Mouse (Mus musculus): ENCODE results near the gene Cbx2. TPM values are rescaled to one million over a fixed set of nuclear protein-coding genes. Genes with fewer than 3 reads are reported as not detected.
A peak's percentile ranks its signal among the peaks of the same experiment; 100 is the strongest.

Gene Cbx2
- polyA plus RNA-seq, 1 experiment, result 0.46 TPM

DNA sequence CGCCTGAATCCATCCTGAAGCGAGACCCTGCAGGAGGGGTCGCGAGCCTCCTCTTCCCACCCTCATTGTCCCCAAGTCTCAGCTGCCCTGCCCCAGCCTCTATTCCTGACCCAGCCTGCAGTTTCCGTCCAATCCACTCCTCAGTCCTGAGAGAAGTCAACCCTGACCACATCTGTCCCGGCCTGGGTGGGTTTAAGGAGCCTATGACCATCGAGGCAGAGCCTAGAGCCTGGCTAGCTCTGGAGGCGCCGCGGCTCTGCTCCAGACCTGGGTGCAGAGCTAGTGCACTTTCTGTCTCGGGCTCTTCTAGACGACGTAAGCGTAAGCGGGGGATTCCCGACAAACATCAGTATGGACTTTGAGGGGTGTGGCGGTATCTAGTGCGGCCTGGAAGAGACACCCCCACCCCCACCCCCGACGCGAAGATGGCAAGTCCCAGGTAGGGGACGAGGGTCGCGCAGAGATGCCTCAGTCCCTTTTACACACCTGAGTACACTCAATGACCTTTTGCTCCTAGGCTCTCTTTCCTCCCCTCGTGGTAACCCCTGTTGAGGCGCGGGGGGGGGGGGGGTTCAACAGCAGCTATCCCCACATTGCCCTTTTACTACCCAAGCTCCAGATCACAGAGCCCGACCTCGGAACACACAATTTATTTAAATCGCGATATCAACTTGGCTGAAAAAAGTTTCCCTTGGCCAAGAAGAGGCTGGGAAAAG lies 19.1 kb downstream of the Cbx2 start:
- TF ChIP-seq GATA1 (IDR thresholded peaks at IDR 0.05; ENCODE audit: borderline replicate concordance, low read length), result no peak
- Histone ChIP-seq H3K4me1 (peaks cover 67% of the 10 kb centered on the region), H3K4me3 (replicated peaks) (peak overlapping the region; percentile 97), H3K9me3 (0 out of 2 replicates have a peak, but pooled peaks cover 3% of the 10 kb centered on the region), H3K36me3 (replicated peaks; ENCODE audit: low read length) (peaks cover 10% of the 10 kb centered on the region), H3K27me3 (replicated peaks) (peaks cover 85% of the 10 kb centered on the region)

DNA sequence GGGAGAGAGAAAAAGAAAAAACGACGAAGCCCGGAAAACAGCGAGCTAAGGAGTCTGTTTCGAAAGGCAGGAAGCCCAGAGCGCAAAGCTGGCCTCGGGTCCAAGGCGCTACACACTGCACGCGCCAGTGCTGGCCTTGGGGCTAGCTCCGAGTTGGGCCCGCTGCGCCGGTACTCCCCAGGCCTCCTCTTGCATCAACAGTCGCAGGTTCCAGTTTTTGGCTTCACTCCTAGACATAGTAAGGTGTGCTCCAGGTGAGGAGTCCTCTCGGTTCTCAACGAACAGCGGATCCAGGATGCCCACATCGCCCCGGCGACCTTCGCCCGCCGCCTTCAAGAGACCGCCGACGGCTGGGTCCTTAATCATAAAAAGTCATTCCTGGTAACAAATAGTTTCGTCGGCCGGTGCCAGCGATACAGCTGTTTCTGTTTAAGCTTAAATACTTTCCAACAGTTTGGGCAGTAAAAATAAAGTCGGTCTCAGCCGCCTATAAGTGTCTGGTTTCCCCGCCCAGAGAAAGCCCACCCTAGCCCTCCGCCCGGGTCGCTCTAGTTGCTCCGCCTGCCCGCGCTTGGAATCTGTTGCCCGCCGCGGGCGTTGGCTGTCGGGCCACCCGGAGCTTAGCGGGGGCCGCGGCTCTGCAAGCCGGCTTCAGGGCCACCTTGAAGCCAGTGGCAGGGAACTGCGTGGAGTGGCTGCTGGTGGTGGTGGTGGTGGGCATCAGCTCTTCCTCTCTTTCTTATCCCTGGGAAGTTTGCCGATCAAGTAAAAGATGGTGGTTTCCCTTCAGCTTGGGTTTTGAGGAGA lies 19.9 kb downstream of the Cbx2 start:
- Histone ChIP-seq H3K4me1 (peaks cover 68% of the 10 kb centered on the region), H3K9me3 (0 out of 2 replicates have a peak, but pooled peaks cover 3% of the 10 kb centered on the region), H3K36me3 (replicated peaks; ENCODE audit: low read length) (peaks cover 10% of the 10 kb centered on the region), H3K4me3 (replicated peaks) (peak overlapping the region; percentile 82), H3K27me3 (replicated peaks) (peaks cover 85% of the 10 kb centered on the region)
- no peak for TF ChIP-seq GATA1 (IDR thresholded peaks at IDR 0.05; ENCODE audit: borderline replicate concordance, low read length)
- no peak for TF ChIP-seq FLI1 (IDR thresholded peaks at IDR 0.05; ENCODE audit: low read length)

DNA sequence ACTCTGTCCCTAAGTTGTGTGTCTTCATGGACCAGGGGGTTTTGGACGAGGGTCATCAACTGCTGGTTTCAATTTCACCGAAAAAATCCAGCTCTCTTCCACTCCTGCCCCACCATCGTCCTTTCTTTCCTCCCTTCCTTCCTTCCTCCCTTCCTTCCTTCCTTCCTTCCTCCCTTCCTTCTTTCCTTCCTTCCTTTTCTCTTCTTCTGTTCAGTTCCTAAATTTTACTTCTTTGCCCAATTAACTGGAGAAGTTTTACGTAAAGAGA lies 20.4 kb downstream of the Cbx2 start:
- Histone ChIP-seq H3K36me3 (replicated peaks; ENCODE audit: low read length) (peaks cover 10% of the 10 kb centered on the region), H3K4me1 (peaks cover 73% of the 10 kb centered on the region), H3K9me3 (0 out of 2 replicates have a peak, but pooled peaks cover 3% of the 10 kb centered on the region), H3K4me3 (replicated peaks) (no peak overlapping the region), H3K27me3 (replicated peaks) (peaks cover 85% of the 10 kb centered on the region)
- TF ChIP-seq GATA1 (IDR thresholded peaks at IDR 0.05; ENCODE audit: borderline replicate concordance, low read length) (no peak), FLI1 (IDR thresholded peaks at IDR 0.05; ENCODE audit: low read length) (no peak)

DNA sequence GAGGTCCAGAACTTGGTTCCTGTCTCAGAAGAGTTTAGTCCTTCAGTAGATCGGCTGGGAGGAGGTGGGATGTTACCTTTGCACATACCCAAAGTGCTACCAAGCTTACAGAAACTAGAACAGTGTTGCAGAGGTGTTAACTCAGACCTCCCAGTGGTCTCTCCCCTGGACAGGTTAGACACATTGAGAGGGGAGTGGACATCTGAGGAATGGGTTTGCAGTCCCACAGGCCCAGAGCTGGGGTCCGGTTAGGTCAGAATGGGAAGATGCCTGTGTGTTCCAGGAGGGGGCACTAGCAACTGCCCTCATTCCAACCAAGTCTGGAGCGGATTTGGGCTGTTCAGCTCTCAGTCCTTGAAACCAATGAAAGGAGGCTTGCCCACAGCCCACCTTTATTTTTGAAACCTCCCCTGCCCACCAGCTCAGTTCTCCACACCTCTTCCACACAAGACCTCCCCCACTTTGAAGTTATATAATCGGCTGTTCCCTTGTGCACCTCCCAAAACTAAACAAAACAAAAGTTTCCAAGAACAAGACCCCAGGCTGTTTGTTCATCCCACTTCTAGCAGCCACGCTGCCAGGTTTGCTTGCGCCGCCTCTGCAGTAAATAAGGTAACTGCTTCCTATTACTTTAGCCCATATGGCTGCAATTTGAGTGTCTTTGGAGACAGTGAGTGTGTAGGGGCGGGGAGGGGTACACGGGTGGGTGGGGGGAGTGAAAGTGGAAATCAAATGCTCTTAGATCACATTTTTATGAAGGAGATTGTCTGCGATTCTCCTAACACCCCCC lies 21.2 kb downstream of the Cbx2 start:
- H3K4me1 ChIP-seq, result peaks cover 78% of the 10 kb centered on the region
- H3K4me3 ChIP-seq (replicated peaks), result no peak overlapping the region
- H3K36me3 ChIP-seq (replicated peaks; ENCODE audit: low read length), result peaks cover 4% of the 10 kb centered on the region
- 0 out of 2 replicates have a peak, but pooled peaks cover 3% of the 10 kb centered on the region for H3K9me3 ChIP-seq
- TF ChIP-seq FLI1 (IDR thresholded peaks at IDR 0.05; ENCODE audit: low read length) (no peak), GATA1 (IDR thresholded peaks at IDR 0.05; ENCODE audit: borderline replicate concordance, low read length) (no peak)
- H3K27me3 ChIP-seq (replicated peaks), result peaks cover 86% of the 10 kb centered on the region

DNA sequence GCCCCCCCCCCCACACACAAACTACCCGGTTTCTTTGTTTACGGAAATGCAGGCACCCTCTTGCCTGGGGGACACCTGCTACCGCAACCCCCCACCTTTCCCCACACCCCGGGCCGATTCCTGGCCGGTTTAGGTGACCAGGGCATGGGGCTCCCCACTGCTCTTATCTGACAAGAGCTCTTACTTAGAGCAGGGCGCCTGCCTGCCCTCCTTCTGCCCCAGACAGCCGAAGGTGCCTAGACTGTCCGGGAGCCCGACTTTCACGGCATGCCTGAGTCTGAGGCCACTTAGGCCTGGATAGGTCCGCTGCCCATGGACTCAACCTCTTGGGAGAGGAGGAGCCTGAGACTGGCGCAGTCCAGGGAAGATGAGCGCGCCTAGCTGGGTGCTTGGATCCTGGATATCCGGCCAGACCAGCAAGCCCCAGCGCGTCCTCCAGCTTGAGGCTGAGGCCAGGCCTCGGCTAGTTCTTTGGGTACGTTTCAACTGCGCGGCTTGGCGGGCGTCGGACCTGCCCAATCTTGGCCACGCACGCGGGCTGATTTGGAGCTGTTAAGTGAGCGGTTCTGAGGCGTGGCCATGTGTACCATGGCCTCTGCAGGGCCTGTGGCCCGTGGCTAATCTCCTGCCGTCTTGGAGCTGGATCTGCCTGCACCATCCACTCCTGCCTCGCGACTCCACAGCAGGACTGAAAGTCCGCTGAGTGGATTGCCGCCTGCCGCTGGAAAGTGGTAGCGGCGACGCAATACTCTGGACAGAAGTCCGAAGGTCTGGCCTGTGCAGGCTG lies 22.0 kb downstream of the Cbx2 start:
- H3K4me1 ChIP-seq, result peaks cover 84% of the 10 kb centered on the region
- TF ChIP-seq FLI1 (IDR thresholded peaks at IDR 0.05; ENCODE audit: low read length), result no peak
- no peak for TF ChIP-seq GATA1 (IDR thresholded peaks at IDR 0.05; ENCODE audit: borderline replicate concordance, low read length)
- H3K36me3 ChIP-seq (replicated peaks; ENCODE audit: low read length), result no peaks in the 10 kb centered on the region
- H3K4me3 ChIP-seq (replicated peaks), result peak overlapping the region; percentile 53
- H3K9me3 ChIP-seq, result 0 out of 2 replicates have a peak, but pooled peaks cover 3% of the 10 kb centered on the region
- H3K27me3 ChIP-seq (replicated peaks), result peaks cover 90% of the 10 kb centered on the region

DNA sequence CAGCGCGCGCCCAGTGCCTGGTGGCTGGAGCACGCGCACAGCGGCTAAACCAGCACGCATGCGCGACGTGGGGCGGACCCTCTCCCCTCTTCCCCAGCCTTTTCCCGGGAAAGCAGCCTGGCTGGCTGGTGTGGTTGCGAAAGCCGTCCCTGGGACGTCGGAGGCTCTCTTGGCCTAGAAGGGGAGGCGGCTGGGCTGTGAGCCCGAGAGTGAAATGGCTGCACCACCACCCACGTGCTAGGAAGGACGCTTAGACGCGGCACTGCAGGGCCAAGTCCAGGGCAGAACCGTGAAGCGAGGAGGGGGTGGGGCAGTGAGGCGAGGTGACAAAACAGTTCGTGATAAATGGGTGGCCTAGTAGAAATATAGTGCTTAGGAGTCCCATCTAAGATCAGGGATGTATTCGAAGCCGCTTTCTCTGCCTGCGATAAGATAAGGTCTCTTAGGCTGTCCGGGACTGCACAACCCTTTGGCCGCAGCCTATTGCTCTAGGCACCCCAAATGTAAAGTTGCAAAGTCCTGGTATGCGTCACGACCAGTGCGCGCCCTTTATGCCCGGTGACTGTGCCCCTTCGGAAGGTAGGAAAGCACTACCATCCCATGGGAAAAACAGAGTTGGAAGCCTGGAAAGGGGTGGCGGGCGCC lies 24.0 kb downstream of the Cbx2 start:
- TF ChIP-seq FLI1 (IDR thresholded peaks at IDR 0.05; ENCODE audit: low read length) (no peak), GATA1 (IDR thresholded peaks at IDR 0.05; ENCODE audit: borderline replicate concordance, low read length) (no peak)
- Histone ChIP-seq H3K9me3 (0 out of 2 replicates have a peak, but pooled peaks cover 3% of the 10 kb centered on the region), H3K4me1 (peaks cover 73% of the 10 kb centered on the region), H3K27me3 (replicated peaks) (peaks cover 100% of the 10 kb centered on the region), H3K4me3 (replicated peaks) (peak overlapping the region; percentile 82), H3K36me3 (replicated peaks; ENCODE audit: low read length) (no peaks in the 10 kb centered on the region)

DNA sequence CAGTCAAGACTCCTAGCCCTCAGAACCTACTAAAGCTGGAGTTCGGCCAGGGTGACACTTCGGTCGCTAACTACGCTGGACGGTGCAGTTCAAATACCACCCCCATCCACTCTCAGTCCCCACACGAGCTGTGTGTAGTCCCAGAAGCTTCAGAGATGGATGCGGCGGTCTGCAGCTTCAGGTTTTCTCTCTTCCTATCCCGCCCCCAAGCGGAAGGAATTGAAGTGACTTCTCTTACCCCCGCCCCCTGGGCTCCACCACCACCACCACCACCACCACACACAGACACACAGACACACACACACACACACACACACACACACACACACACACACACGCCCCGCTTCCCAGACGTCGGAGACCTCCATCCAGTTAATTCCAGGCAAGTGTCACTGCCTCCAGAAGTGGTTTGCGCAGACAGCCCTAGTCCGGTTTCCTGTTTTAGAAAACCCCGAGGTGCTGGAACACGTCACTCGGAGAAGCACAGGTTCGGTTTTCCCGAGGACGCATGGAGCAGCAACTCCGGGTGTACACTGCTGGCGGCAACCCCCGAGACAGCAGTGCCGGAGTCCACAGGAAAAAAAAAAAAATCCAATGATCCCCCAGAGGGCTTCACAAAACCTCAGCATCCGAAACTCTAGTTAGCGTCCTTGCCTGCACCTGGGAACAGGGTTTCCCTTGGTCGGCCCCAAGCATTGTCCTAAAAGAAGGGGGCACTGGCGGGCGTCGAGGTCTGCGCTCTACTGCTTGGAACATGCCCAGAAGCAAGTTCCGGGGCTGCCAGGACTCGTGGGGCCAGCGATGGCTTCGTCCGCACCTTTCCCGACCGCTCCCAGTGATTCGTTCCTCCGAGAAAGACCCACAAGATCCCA lies 24.7 kb downstream of the Cbx2 start:
- Histone ChIP-seq H3K9me3 (0 out of 2 replicates have a peak, but pooled peaks cover 3% of the 10 kb centered on the region), H3K4me3 (replicated peaks) (peak overlapping the region; percentile 24), H3K27me3 (replicated peaks) (peaks cover 100% of the 10 kb centered on the region), H3K36me3 (replicated peaks; ENCODE audit: low read length) (no peaks in the 10 kb centered on the region), H3K4me1 (peaks cover 72% of the 10 kb centered on the region)
- TF ChIP-seq GATA1 (IDR thresholded peaks at IDR 0.05; ENCODE audit: borderline replicate concordance, low read length) (no peak), FLI1 (IDR thresholded peaks at IDR 0.05; ENCODE audit: low read length) (no peak)

DNA sequence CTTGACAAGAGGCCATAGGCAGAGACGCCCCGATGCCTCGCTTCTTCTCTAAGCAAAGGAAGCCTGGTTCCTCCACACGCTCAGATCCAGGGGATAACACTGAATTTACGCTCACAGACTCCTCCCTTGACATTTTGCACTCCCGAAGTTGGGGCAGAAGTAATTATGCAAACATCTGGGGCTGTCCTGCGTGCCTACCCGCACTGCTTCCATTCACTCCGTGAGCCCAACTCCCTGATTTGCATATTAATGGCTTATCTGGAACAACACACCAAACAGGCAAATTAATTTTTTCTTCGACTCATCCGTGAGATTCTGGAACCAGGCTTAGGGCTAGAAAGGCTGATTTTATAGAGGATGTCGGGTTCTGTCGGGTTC lies 25.4 kb downstream of the Cbx2 start:
- H3K9me3 ChIP-seq, result 0 out of 2 replicates have a peak, but pooled peaks cover 3% of the 10 kb centered on the region

More for the DNA sequence above, 25.4 kb downstream of the Cbx2 start:
- Histone ChIP-seq H3K4me3 (replicated peaks) (peak overlapping the region; percentile 5), H3K27me3 (replicated peaks) (peaks cover 100% of the 10 kb centered on the region), H3K4me1 (peaks cover 72% of the 10 kb centered on the region), H3K36me3 (replicated peaks; ENCODE audit: low read length) (no peaks in the 10 kb centered on the region)
- no peak for TF ChIP-seq FLI1 (IDR thresholded peaks at IDR 0.05; ENCODE audit: low read length)

All from megakaryocyte, embryonic 14.5 days (primary cell).